Mouse (Mus musculus) embryo, embryonic 10.5 days (tissue): ENCODE data around the gene Kit.

Experiments used
- DNase-seq: peaks from one replicate; pipeline ENCODE4 v3.0.0-alpha.2; 2015; ENCODE audit warnings: low spot score

The Kit gene

DNA sequence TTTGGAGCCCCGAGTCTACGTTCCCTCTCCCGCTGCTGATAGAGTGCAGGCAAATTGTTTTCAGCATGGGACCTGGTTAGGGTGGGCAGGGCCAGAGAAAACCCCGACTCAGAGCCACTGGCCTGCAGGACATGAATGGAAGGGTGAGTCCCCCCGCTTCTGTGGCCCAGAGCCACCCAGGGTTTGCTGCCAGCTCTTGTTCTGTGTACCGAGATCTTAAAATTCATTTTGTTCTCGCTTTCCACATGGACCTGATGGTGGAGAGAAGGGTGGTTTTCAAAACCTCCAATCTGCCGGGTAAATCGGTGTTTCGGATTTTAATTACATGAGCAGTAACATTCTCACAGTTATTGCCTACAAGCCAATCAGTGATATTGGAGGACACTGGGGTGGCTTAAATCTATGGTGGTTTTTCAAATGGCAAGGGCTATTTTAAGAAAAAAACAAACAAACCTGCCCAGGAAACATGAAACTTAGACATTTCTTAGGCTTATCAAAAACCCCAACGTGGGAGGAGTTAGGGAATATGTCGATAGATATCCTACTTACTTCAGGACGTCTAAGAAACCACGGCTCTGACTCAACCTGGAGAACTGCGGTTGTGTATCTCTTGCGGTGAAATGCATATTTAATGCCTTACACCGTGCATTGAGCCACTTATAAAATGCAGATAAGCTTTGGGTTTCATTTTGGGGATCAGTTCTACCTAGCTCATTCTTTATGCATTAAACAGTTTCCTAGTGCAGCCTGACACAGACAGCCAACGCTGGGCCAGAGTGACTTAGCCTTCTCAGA lies 58.3 kb downstream of the Kit start:
- no peak for DNase-seq

DNA sequence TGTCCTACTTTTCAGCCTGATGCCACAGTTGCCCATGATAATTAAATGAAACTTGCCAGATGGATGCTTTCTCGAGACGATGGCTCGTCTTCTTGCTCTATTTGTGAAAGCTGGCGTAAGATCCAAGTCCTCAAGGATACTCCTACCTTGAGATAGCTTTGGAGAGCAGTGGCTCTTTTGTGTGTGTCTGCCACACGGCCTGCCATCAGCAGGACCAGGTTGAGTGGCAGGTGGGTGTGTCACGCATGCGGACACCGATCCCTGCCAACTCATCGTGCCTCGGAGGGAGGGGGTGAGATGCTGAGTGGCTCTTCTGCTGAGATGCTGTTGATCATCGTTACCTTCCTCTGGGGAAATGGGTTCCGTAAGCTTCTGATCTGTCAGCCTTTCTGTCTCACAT lies 60.7 kb downstream of the Kit start:
- no peak for DNase-seq

DNA sequence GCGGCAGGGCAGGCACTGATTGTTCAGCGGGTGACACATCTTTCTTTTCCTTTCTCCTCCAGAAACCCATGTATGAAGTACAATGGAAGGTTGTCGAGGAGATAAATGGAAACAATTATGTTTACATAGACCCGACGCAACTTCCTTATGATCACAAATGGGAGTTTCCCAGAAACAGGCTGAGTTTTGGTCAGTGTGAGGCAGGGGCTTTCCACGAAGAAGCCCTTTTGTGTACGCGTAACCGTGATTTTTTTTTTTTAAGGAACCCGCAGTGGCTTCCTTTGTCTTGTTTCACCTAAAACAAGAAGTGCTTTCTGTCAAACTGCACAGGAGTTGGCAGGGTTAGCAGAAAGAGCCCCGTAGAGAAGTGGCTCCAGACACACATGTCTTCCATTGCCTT lies 65.9 kb downstream of the Kit start:
- DNase-seq: no peak

DNA sequence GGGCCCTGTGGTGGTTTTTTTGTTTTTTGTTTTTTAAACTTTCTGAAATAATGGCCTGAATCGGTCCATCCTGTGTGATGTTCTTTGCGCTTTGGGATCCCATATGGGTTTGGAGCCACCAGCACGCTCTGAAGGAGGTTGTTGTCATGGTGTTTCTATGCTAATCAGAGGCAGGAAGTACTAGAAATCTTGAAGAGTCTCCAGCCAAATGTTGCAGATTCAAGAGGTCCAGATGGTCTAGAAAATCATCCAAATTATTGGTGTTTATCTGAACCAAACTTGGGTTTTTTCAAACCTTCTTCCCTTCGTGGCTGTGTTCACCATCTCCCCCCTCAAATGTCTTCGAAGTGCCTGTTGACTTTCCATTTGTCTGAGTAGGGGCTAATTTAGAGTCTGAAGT lies 72.3 kb downstream of the Kit start:
- no peak for DNase-seq

DNA sequence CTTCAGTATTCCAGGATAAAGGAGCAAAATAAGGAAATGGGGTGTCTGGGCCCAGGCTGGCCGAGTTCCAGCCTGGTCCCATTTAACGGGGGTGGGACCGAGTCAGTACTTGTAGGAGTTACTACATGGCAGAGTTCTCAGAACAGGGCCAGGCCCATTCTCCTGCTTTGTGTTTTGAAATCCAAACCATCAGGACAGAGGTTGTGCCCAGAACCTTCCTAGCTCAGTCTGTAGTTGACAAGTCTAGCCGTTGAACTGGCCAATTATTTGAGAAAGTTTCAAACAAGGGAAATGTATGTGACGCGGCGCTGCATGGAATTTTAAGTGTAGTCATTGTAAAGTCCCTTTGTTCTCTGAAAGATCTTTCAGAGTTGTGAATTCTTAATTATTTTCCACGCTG lies 75.8 kb downstream of the Kit start:
- no peak for DNase-seq

DNA sequence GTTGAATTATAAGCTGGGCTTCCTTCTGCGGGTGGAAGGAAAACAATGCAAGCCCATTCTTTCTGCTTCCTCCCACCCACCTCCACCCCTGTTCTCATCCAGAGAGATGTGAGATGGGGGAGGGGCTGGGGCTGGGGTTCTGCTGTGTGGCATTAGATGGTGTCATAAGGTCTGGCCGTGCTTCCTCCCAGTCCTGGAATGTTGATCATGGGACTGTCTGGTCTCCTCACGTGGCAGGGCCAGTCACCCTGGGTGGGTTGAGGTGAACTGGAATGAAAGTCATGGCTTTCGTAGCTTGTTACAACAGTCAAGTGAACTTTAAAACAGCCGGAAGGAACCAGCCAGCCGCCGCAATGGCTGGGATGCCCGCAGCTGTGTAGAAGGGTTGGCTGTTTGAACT lies 78.7 kb downstream of the Kit start:
- DNase-seq: no peak

DNA sequence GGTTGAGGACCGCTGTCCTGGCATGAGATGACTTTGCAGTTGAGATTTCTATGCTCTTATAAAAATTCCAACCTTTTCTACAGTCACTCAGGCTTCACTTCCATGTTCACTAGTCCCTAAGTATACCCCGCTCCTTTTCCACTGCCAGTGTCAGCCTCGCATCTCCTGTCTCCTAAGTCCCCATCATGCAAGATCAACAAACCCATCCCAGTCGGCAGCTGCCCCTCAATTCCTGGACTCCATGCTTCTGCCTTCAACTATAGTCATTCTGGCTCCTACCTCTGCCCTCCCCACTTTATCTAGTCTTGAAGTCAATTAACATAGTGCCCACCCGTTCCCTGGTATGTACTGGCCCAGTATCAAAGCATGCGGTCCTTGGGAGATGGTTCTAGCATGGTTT lies 83.9 kb downstream of the Kit start:
- no peak for DNase-seq

DNA sequence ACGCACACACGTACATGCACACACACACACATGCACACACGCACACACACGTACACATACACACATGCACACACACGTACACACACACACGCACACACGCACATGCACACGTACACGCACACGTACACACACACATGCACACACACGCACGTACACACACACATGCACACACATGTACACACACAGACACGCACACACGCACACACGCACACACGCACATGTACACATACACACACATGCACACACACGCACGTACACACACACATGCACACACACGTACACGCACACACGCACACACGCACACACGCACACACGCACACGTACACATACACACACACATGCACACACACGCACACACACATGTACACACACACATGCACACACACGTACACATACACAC lies 85.6 kb downstream of the Kit start:
- DNase-seq: no peak

DNA sequence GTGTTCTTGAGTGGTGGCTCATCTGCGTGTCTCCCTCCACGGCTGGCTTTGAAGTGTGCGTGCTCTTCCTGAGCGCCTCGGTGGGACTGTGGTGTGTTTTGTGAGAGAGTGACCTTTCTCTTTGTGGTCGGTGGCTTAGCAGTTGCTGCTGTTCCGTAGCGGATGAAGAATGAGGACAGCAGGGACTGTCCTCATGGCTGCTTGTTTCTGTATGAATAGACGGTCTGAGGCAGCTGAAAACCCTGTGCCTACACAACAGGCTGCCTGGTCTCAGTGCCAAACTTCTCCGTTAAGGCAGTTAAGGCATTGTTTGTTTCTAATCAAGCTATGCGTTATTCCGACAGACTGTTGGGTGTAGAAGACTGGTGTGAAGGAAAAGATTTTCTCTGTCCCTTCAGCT lies 87.8 kb downstream of the Kit start:
- DNase-seq: no peak

DNA sequence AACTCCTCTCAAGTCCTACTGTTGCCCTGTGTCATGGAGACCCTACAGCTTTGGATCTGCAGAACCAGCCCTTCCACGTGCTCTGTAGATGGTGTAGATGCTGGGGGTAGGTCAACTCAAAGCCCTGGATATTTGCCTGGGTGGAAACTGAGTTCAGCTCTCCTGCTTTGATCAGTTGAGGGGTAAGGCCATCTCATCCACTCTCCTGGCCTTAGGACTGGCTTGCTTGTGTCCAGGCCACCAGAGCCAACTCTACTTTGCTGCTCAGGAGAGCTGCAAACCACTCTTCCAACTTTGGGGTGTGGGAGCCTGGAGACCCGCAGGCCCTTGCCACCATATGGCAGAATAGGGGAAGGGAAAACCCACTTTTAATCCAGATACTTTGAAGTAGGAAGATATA lies 89.1 kb downstream of the Kit start:
- no peak for DNase-seq

DNA sequence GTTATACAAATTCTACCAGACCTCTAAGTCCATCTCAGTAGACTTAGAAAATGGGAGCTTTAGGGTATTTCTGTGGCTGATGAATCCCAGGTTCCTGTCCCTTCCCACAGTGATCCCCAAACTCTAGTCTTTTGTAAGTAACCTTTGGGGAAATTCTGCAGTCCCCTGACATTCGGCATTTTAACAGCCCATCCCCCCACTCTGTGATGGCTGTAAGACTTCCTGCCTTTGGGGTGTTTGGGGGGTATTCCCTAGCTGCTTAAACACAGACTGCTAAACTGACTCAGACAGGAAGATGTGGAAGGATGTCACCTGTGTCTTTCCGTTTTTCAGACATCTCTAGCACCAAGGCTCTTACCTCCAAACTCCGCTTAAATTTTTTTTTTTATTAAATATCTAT lies 92.4 kb downstream of the Kit start:
- no peak for DNase-seq

DNA sequence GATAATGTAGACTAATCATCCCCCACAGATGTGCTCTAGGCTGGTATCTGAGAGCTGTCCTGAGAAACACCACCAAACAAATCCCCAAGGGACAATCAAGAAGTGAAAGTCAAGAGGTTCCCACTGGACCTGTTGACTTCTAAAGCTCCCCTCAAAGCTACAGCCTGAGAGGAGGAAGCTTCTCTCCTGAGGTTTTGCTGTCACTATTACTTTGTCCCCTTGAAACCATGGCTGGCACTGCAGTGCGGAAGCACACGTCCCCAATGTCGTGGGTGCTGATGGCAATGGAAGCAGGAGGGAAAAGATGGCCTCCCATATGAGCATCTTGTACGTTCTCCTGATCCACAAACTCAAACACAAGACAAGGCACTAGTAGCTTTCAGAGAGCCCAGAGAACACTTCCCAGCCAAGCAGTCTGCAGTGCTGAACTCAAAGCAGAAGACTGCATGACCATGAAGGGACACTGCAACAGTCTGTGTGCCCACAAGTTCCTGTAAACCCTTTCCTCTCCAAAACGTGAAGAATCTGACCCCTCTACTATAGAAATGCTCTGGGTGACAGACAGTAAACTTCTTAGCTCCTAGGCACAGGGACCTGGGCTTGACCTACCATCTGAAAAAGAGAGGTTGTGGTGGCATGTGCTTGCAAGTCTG lies 96.5 kb downstream of the Kit start:
- DNase-seq: no peak

DNA sequence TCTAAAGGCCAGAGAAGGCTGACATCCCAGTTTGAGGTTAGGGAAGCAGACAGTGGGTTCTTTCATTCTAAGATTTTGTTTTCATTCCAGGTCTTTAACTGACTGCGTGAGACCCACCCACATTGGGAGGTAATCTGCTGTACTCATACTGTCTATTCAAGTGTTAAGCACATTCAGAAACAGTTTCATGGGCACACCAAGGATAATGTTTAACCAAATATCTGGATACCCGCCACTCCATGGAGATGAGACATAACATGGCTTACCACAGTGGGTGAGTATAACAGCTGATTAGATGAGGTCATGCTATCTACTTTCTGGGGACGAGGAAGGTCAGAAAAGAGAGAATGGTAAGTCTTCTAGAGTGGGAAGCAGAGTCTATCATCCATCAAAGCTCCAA lies 101.3 kb downstream of the Kit start:
- no peak for DNase-seq

DNA sequence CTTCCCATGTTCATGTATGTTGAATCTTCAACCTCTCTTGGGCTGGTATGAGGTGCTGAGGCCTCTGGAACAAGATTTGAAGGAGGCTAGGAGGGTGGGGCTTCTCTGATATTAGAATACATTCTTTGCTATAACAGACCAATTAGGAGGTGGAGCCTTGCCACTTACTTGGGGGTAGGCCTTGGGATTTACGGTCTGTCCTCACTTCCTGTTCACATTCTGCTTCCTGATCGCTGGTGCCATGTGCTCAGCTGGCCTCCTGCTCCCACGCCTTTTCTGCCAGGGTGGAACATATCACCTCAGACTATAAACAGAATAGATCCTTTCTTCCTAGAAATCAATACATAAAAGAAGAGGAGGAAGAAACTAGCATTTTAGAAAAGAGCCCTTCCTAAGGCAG lies 105.2 kb downstream of the Kit start:
- DNase-seq: no peak

DNA sequence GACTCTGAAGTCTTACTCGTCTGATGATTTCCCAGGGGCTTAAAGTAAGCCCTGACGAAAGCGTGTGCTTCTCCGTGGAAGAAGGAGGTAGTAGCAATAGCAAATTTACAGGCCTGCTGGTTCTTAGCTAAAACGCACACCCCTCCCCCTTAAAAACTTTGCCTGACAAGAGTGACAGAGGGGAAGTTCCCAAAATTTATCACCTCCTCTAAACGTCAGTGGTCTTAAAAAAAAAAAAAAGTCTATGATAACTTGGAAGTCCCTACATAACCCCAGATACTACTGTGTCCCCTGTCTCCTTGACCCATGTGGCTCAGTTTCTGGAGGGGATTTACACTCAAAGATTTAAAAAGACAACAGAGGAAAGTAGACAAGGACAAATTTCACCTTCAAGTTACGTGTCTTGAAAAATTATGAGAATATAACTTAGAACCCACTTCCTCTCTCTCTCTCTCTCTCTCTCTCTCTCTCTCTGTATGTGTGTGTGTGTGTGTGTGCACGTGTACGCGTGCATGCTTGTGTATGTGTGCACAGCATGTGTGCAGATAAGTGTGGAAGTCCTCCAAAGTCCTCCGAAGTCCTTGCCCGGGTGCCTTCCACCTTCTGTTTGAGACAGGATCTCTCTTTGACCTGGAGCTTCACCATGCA lies 120.6 kb downstream of the Kit start:
- no peak for DNase-seq

DNA sequence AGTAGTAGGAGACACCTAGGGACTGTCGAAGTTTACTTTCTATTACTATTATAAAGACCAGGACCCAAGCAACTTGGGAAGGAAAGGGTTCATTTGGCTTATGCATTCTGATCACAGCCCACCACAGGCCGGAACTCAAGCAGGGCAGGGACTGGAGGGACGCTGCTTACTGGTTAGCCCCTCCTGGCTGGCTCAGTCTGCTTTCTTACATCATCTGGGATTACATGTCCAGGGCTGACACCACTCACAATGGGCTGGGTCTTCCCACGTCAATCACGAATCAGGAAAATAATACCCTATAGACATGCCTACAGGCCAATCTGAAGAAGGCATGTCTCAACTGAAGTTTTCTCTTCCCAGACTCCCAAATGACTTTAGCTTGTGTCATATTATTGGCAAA lies 122.2 kb downstream of the Kit start:
- DNase-seq: peak; percentile 25

DNA sequence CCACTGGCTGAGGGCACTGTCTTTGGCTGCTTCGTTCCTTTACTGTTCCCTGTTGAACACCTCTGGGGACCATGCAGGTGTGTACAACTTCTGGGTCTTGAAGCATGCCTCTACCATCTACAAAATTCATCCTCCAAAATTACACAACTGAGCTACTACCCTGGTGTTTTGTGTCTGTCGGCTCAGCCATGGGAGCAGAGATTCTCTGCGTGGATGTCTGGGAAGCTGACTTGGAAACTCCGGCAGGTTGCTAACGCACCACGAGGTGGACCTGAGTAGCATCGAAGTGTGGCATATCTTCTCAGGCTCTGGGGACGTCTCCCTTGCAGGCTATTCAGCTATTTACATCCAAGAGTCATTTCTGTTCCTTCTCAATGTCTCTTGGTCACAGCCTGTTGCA lies 123.8 kb downstream of the Kit start:
- DNase-seq: no peak

DNA sequence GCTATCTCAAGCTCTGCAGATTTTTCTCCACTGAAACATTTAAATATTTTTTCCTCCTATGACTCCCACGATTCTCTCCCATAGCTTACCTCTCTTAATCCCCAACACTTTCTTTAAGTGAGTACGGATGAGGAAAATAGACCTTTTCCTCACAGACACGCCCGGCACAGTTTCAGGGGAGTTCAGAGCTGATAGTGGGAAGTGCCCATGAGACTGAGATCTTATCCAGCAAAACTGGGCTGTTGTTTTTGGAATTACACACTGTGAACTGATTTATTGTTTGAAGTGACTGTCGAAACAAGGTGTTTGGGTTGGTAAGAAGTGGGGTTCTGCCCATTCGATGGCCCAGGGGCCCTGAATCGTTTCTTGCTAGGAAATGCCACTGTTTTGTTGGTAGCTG lies 124.4 kb downstream of the Kit start:
- no peak for DNase-seq

DNA sequence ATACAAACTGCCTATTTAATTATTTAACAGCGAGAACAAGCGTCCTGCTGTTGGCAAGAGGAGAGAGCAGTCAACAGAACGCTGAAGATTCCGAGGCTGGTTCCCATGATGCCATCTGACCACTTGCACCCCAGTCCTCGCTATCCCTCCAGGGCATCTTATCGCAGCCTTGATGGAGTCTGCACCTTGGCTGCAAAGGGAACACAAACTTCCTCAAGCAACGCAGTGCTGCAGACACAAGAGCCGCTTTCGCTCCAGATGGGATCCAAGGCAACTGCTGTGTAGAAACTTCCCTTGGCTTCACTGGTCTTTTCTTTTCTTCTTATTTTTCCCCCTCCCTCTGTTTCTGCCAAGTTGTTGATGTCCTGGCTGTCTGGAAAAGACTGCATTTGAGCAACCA lies 124.8 kb downstream of the Kit start:
- no peak for DNase-seq

DNA sequence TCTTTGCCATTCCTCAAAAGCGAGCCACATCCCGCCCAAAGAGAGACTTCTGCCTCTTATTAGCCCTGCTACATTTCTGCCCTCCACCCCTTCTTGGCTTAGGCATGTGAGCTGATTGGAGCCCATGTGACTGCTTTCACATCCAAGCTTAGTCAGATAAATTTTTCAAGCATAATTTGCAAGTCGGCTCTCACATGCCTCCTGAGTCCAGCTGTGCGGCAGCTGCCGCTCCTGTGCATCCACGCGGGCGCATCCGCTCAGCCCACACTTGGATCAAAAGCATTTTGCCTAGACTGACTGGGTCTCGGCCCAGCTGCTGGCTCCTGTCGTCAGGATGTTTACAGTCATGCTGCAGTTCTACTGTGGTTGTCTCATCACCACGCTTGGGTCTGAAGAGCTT lies 126.9 kb downstream of the Kit start:
- DNase-seq: no peak

DNA sequence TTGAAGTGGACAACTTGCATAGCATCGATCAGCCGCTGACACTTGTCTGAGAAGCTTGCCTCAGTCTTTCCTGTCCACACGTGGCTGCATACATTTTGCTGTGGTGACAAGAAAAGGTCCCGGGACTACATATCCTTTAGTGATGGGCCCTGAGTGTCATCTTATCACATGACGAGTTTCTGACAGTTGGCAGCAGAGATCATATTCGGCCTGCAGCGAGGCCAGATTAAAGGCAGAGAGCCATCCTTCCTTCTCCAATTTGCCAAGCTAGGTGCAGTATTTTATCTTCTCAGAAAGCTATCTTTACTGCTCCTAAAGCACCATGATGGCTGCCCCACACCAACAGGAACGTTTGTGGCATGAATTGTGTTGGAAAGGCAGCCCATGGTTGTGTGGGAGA lies 127.4 kb downstream of the Kit start:
- DNase-seq: no peak

DNA sequence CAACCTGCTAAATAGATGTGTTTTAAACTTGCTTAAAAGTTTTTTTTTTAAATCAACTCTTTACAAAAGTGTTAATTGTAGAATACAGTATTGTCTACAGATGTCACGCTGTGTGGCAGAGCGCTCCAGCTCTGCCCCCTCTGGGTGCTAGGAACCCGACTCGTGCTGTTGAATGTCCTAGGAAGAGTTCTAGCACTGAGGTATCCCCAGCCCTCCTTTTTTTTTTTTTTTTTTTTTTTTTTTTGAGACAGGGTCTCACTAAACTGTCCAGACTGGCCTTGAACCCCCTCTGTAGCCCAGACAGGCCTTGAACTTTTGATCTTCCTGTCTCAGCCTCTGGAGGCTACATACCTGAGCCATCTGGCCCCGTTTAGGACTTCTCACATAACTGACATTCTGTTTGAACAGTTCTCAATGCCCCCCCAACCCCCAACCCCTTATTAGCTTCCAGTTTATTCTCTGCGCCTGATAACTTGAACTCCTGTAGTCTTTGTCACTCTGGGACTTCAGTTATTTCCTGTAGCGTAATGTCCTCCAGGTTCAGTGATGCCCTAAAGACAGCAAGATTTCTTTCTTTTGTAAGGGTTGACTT lies 130.0 kb downstream of the Kit start:
- peak; percentile 56 for DNase-seq

DNA sequence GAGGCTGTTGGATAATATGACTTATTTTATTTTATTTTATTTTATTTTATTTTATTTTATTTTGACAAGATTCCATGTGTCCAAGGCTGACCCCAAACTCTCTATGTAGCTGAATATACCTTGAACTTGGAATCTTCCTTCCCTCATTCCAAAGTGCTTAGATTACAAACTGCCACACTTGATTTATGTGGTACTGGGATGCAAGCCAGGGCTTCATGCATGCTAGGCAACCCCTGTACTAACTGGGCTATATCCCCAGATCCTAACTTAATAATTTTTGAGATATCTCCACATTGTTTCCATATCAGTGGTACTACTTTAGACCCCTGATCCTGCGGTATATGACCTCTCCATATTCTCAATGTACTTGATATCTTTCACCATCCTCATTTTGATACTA lies 130.7 kb downstream of the Kit start:
- DNase-seq: no peak
